Mouse (Mus musculus): ENCODE measurements around the gene Cdr2.
"Not testable (repeated sequence)": the region's sequence is repeated elsewhere in the genome, so short reads cannot be mapped to it uniquely, and the experiment has no call there.

The Cdr2 gene

DNA sequence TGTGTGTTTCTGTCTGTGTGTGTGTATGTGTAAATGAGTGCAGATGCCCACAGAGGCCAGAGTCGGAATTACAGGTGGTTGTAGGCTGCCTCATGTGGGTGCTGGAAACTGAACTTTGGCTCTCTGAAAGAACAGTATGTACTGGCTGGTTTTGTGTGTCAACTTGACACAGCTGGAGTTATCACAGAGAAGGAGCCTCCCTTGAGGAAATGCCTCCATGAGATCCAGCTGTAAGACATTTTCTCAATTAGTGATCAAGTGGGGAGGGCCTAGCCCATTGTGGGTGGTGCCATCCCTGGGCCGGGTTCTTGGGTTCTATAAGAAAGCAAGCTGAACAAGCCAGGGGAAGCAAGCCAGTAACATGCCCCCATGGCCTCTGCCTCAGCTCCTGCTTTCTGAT is 9.6 kb downstream of the Cdr2 start:
- DNase-seq (ENCODE audit: low spot score in 2 of 2) = not testable (repeated sequence)

DNA sequence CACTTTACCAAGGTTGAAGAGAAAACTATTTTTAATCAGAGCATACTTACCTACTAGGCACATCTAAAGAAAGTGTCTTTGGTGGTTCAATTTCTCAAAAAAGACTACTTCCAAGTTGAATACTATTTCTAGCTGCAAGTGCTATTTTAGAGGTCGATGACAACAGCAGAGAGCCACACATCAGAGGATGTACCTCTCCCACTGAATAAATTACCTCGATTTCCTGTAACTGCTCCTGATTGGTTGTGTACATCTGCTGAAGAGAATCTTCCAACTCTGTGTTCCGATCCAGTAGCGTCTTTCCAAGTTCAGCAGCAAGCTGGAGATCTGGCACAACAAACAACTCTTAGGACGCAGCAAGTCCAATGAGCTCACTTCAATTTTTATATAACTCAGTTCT is 12.0 kb downstream of the Cdr2 start:
- no peak for DNase-seq (ENCODE audit: low spot score in 2 of 2)

DNA sequence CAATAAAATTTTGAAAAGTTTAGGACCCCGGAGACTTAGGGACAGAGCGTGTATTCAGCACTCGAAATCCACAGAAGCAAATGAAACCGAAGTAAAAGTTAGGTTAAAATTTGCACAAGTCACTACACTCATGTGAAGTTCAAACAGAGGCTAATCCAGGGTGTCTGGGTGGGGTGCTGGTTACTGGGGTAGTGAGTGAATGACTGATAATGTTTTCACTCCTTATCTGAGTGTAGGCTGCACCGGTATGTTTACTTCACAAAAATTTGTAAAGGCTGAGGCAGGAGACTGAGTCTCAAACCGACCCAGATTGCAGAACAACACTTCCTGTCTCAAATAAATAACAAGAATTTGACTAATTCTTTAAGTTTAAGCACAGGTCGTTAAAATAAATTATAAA is 12.9 kb downstream of the Cdr2 start:
- no peak for DNase-seq (ENCODE audit: low spot score in 2 of 2)

DNA sequence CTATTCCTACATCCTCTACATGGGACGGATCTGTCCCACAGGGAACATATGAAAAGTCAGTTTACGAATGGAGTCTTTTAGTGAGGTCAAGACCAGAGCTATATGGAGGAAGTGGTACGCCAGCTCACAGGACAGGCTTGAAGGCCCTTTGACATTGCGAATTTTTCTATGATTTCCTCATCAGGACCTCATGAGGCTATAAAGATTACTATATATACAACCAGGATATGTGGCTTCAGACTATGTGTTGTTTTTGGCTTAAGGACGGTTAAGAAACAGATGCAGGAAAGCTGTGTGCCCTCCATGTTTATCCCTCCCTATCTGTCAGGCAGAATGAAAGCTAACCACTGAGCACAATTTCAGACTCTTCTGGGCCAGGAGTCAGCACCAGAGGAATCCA is 19.0 kb downstream of the Cdr2 start:
- no peak for DNase-seq (ENCODE audit: low spot score in 2 of 2)

DNA sequence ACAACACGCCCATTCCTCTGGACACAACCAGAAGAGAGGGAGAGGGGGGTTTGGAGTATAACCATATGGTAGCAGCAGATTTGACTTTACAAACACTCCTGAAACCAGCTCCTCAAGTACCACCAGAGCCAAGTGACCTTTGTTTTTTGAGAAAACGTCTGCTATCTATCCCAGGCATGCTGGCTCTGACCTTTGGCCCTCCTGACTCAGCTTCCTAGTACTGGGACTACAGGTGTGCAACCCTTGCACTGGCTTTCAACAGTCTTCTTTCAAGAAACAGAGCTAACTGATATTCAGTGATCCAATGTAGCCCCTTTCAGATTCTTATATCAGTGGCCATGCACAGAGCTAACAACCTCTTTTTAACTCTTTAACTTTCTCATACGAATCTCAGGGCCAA is 20.2 kb downstream of the Cdr2 start:
- DNase-seq (ENCODE audit: low spot score in 2 of 2) = no peak

DNA sequence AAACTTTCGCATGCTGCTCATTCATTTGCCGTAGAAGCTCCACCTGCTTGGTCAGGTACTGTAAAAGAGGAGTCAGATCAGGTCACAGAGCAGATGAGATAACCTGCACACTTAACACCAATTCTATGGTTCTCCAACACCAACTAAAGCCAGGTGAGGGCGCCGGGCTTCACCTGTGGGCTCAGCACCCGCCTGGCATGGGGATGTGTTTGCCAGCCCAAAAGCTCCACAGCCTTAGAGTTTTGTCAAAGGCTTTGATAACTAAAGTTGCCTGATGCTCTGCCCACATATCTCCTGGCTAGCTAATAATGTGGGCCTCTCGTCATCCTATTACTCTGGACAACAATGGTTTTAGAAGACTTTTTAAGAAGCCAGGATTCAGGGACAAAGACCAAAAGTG is 21.5 kb downstream of the Cdr2 start:
- DNase-seq (ENCODE audit: low spot score in 2 of 2) = peak in 1 of 2 experiments; percentile 38

DNA sequence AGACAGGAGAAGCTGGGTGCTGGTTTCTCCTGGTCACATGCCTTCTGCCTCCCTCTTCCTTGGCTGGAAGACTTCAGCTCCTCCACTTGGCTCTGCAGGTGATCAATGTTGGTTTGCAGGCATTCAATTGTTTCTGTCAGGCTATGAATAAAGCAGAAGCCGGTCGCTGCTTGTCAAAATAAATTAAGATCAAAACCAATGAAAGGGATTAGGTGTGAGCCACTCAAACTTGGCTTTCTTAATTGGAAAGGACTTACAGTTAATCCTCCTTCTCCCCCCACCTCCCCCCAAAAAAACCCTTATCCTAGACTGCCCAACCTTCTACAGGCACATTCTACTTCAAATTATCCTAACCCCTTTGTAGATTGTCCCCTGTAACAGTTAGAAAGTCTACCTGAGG is 22.0 kb downstream of the Cdr2 start:
- no peak for DNase-seq (ENCODE audit: low spot score in 2 of 2)

DNA sequence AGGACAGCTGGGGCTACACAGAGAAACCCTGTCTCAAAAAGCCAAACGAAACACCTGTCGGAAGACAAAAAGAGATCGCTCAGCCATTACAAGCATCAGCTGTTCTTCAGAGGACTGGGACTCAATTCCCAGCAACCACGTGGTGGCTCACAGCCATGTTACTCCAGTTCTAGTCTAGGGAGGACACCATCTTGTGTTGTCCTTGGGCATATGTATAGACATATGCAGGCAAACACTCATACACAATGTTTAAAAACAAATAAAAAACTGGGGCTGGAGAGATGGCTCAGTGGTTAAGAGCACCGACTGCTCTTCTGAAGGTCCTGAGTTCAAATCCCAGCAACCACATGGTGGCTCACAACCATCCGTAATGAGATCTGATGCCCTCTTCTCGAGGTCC is 28.5 kb downstream of the Cdr2 start:
- DNase-seq (ENCODE audit: low spot score in 2 of 2) = not testable (repeated sequence)

DNA sequence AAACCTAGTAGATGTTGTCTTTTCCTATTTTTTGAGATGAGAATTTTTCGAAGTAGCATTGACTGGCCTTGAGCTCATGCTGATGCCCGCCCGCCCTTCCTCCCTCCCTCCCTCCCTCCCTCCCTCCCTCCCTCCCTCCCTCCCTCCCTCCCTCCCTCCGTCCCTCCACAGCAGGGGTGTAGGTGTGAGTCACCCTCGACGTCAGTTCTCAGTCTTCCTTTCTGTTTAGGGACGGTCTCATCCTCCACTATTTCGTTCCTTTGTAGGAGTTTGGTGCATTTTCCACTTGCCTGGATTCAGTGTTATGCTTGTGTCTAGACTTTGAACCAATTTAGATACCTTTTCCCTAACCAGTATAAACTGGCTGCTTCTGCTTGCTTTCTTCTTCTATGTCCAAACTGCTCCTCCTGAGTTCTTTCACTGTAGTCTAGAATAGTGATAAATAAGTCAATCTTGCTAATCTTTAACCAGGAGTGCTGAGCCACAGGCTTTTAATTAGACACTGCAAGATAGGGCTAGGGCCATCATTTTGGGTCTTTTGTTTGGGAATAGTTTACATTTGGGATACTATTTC is 38.1 kb downstream of the Cdr2 start:
- DNase-seq (ENCODE audit: low spot score in 2 of 2) = no peak

DNA sequence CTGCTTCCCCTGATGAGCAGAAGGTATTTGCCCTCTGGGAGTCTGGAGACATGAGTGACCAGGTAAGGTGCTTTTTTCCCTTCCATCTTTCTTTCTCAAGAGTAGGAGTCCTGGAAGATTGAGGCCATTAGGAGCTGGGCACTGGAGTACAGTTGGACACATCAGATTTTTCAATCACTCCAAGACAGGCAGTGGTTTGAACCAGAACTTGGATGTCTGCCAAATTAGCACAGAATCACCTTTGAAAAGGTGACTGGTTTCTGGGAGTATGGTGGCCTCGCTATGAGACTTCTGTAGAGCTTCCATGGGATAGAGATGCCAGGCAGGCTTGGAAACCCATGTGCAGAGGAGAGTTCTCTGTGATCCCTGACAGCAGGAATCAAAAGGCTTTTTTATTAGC is 39.6 kb downstream of the Cdr2 start:
- DNase-seq (ENCODE audit: low spot score in 2 of 2) = no peak

DNA sequence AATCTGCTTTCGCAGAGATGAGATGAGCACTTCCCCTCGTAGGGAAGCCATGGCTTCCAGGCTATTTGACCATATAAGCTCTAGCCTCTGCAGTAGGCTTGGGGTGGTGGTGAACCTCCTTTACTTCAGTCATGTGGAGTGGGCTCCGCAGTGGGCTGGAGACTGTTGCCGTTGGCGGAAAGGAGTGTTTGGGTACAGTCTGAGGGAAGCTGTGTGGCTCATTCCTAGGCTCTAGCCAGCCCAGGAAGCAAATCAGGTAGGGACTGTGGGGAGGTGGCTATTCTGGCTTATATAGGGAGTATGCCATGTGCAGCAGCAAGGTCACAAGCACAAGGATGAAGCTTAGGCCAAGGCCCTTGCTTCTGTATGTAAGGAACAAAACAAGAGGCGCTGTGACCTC is 40.9 kb downstream of the Cdr2 start:
- DNase-seq (ENCODE audit: low spot score in 2 of 2) = no peak

DNA sequence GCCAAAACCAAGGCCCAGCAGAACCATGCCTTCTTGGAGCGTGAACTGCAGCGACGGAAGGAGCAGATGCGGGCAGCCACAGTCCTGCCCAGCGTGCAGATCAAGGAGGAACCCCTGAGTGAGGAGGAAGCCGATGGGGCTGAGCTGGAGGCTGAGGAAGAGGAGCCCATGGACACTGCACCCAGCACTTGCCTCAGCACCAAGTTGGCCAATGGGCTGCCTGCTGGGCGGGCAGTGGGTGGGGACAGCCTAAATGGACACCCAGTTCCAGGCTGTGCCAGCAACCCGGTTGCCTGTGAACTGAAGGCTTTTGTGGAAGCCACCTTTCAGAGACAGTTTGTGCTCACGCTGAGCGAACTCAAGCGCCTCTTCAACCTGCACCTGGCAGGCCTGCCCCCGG is 41.8 kb downstream of the Cdr2 start:
- no peak for DNase-seq (ENCODE audit: low spot score in 2 of 2)

DNA sequence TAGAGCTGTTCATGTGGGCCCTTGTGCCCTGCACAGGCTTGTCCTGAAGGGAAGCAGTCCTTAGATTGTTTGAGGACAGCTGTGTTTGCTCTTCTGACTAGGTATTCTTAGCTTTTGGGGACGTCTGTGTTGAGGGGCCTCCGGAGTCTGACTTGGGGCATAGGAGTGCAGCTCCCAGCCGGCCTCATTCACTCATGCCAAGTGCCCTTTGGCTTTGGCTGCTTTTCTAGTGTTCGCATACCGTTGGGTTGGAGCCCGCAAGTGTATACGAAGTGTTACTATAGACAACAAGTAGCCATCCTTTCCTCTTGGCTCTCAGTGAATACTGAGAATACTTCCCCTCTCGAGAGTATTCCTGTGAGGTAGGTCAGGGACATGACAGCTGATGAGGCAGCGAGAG is 43.9 kb downstream of the Cdr2 start:
- DNase-seq (ENCODE audit: low spot score in 2 of 2) = no peak

DNA sequence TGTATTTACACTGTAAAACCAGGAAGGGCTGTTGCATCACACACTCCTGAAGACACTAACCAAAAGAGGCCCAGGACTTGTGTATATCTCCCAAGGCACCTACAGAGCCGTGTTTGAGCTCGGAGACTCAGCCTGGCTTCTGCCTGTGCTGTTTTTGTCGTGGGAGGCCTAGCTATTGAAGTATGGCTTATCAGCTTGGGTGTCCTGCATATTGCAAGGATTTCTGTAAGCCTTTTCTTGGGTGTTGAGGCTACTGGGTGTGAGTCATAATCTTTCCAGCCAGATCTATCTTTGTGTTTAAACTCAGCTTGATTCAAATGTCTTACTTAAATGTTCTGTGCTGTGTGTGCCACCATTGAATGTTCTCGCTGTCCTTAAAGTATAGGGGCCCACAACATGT is 45.6 kb downstream of the Cdr2 start:
- DNase-seq (ENCODE audit: low spot score in 2 of 2) = no peak

DNA sequence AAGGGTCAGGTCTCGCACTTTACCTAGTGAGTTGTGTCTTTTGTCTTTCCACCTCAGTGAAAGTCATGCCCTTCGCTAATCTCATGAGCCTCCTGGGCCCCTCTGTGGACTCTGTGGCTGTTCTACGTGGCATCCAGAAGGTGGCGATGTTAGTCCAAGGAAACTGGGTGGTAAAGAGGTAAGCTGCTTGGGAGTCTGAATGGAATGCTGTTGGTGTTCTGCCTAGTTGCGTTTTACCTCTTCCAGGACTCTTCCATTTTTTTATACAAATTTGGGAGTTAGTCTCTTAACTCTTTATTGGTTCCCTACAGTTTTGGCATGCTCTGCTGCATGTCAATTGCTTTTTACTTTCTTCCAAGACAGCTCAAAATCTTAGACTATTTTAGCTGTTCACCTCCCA is 47.4 kb downstream of the Cdr2 start:
- peak; percentile 49 to 70 for DNase-seq (ENCODE audit: low spot score in 2 of 2)

DNA sequence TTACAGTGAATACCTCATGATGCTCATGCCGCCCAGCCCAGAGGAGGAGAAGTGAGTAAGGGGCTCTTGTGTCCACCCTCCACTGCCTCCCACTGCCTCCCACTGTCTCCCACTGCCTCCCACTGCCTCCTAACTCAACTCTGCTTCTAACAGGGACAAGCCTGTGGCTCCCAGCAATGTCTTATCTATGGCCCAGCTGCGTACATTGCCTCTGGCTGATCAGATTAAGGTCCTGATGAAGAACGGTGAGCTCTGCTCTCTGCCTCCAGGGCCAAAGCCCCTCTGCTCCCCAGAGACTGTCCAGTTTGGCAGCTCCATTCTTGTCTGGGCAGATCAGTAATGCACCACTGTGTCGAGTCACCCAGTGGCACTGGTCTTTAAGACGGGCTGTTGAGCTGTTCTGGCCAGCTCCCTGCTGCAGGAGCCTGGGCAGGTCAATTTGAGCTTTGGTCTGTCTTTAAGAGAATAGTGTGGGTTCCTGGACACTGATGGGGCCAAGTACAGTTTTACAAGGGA is 48.4 kb downstream of the Cdr2 start:
- no peak for DNase-seq (ENCODE audit: low spot score in 2 of 2)

DNA sequence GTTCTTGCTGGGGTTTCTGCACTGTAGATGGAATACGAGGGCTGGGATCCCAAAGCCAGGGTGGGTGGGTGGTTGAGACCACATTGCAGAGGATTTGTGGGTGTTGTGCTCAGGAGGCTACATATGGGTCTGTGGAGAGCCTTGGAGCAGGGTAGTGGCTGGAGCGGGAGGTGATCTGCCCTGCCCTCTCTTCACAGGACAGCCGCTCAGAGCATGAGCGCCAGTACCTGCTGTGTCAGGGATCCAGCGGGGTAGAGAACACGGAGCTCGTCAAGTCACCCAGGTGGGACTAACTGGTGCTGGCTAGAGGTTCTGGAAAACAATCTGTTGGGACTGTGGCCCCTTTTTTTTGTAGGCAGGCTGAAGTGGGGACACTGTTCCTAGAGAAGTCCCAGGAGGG is 49.0 kb downstream of the Cdr2 start:
- no peak for DNase-seq (ENCODE audit: low spot score in 2 of 2)

DNA sequence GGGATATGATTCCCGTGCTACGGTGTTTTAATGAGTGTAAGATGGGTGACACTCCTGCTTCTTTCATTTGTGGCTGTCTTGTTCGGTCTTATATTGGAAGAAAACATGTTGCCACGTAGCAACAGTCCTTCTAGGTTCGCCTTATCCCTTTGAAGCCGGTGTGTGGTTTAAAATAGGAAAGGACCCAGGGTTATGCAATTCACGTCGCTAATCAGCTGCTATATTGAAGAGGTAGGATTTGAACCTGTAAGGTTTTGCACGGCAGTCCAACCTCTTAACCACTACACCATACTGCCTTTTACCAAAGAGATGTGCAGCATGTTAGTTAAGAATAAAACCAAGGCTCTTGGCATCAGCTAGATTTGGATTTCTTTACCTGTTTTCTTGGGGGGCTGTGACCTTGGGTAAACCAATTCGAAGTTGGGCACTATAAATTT is 63.6 kb downstream of the Cdr2 start:
- DNase-seq (ENCODE audit: low spot score in 2 of 2) = peak; percentile 65 to 69

DNA sequence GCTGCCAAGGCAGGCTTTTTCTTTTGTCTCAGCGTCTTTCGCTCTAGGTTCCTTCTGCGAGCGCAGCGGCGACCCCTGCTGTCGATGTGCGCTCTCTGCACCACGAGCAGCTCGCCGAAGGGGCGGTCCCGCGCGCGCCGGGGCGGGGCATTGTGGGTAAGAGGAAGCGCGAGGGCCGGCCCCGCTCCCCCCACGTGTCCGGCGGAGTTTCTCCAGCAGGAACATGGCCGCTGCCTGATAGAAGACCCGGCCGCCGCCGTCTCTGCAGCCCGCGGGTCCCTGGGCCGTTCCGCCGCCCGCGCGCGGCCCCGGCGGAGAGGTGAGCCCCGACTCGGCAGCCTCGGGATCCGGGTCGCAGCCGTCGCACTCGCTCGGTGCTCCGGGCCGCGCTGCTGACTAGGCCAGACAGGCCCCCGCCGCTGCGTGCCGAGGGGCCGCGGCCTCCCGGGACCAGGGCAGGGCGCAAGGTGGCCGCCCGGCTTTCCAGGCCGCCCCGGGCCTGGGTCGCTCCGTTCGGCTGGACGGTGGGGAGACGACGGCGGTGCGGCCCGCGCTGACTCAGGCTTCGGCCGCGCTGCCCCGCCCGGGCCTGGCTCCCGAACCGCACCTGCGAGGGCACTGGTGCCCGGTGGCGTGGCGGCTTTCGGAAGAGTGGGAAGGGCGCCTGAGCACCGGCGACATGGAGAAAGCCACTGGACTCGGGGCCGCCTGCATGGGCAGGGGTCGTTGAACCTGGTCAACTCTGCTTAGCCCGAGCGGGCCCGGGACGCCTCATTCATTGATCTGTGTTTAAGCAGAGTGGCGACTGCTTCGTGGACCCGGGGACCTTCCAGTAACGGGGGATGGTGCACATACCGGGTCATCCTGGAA is 64.3 kb downstream of the Cdr2 start, which contains the start of gene Polr3e:
Gene Polr3e (plus strand): TSS at position 153 of the 870 bp plus-strand sequence.
- DNase-seq (ENCODE audit: low spot score in 2 of 2) = peak; percentile 99 to 100

DNA sequence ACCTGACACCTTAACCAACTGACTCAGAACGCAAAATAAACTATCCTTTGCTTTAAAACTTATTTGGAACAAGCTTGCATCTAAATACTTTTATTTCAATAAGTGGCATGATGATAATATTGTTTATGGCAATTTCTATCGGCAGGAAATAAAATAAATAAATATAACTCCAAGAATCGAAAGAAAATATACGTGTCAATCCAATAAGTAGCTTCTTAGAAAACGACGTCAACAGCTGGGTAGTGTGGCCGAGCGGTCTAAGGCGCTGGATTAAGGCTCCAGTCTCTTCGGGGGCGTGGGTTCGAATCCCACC is 64.9 kb downstream of the Cdr2 start:
- DNase-seq (ENCODE audit: low spot score in 2 of 2) = no peak

DNA sequence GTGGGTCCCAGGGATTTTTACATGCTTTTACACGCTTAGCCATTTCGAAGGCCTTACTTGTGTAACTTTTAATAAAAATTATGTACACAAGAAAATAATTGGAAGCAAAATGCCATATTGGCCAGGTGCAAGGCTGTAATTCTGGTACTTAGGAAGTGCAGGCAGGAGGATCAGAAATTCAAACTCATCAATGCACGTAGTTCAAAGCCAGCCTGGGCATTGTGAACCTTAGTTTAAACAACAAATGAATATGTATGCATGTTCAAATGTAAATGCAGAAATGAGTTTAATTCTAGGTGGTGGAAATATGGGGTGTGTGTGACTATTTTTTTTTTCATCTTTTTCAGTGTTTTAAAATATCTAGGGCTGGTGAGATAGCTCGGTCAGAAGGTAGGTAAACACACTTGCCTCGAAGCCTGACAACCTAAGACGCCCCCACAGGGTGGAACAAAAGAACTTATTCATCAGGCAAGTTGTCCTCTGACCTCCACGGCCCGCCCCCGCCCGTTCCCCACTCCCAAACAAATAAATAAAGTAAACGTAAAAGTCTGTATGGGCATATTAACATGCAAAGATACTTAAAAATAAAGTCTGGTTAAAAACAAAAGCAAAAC is 65.7 kb downstream of the Cdr2 start:
- peak in 1 of 2 experiments; percentile 30 for DNase-seq (ENCODE audit: low spot score in 2 of 2)

DNA sequence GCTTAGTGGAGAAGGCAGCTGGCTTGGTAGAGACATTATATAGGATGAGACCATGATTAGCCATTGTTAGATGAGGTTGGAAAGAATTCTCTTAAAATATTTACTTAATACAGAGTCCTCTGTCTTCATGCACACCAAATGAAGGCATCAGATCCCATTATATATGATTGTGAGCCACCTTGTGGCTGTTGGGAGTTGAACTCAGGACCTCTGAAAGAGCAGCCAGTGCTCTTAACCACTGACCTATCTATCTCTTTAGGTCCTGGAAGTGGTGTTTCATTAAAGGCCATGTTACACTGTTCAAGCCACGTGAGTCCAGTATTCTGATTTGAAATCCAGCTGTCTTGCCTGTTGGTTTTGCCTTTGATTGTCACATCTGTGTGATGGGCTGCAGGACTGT is 68.8 kb downstream of the Cdr2 start:
- DNase-seq (ENCODE audit: low spot score in 2 of 2) = no peak

DNA sequence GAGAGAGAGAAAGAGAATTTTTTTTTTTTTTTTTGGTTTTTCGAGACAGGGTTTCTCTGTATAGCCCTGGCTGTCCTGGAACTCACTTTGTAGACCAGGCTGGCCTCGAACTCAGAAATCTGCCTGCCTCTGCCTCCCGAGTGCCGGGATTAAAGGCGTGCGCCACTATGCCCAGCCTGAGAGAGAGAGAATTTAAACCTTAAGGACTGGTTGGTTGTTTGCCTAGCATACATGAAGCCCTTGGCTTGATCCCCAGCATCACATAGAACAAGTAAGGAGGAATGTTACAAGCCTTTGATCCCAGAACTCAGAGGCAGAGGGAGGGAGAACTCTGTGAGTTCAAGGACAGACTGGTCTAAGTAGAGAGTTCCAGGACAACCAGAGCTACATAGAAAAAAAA is 70.8 kb downstream of the Cdr2 start:
- not testable (repeated sequence) for DNase-seq (ENCODE audit: low spot score in 2 of 2)
